Mouse (Mus musculus): ENCODE measurements around the gene Gse1.

GRCm38 (mm10) chr8:120316707-120317106, 88.5 kb downstream of the Gse1 start:
- no peak for TF ChIP-seq POLR2AphosphoS2 (IDR thresholded peaks at IDR 0.05; ENCODE audit: insufficient read length, low read depth)
- TF ChIP-seq MAX (IDR thresholded peaks at IDR 0.05; ENCODE audit: low read depth): no peak
- no peak for TF ChIP-seq POLR2A (IDR thresholded peaks at IDR 0.05; ENCODE audit: insufficient read length, low read depth)
- no peak for TF ChIP-seq TCF12 (IDR thresholded peaks at IDR 0.05; ENCODE audit: insufficient read depth, poor library complexity, severe bottlenecking)
- TF ChIP-seq MYOD1 (IDR thresholded peaks at IDR 0.05; ENCODE audit: control insufficient read depth in 1 of 3, insufficient read length in 2 of 3, low read depth in 2 of 3): no peak
- no peak for TF ChIP-seq MYOG (IDR thresholded peaks at IDR 0.05; ENCODE audit: control insufficient read depth in 1 of 3, insufficient read depth in 1 of 3, insufficient read length in 2 of 3, low read depth in 2 of 3)
- TF ChIP-seq REST (IDR thresholded peaks at IDR 0.05; ENCODE audit: insufficient read depth, insufficient read length): no peak
- no peak for TF ChIP-seq CEBPB (IDR thresholded peaks at IDR 0.05; ENCODE audit: insufficient read depth, poor library complexity, severe bottlenecking)
- TF ChIP-seq E2F4 (IDR thresholded peaks at IDR 0.05; ENCODE audit: insufficient read depth): no peak
- TF ChIP-seq USF1 (IDR thresholded peaks at IDR 0.05; ENCODE audit: low read depth): no peak
- TF ChIP-seq SRF (IDR thresholded peaks at IDR 0.05; ENCODE audit: control insufficient read depth, insufficient read length, low read depth): no peak

Measured in myocyte (in vitro differentiated cells).